In the genomic region with DNA sequence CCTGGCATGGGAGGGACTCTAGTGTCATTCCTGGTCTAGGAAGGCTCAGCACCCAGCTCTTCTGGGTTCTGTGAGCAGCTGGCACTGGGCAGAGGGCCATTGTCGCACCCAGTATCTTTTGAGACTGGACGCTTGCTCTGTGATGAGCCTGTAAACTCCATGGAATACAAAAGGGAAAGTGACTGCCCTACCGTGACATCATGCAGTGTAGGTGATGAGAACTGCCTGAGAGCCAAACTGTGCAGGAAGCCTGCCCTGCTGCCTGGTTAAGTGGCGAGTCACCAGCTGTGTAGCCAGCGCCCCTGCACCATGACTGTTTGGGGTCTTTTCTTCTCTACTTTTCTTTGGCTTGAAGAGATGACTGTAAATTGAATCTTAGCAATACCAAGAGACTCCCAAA, we compare ENCODE assay signal across 21 mouse cellular contexts.
DNase-seq lines count a peak whose midpoint lies in the region; ATAC-seq lines count a peak whose summit lies in the region.
"Had no signal": no experiment of that assay in that cellular context is flagged by ENCODE, and none has a peak within 500 bp of the region (broad histone marks: within the 10 kb centered on the region; RNA-seq: fewer than 3 reads in every experiment).

No protein-coding gene starts in this region.

- no peaks in the 10 kb centered on the region for H3K9me3 ChIP-seq in heart, embryonic 15.5 days (replicated peaks)
- no peaks in the 10 kb centered on the region for H3K9me3 ChIP-seq in midbrain, embryonic 11.5 days (ENCODE audit: control insufficient read depth, low read length)
- H3K9me3 ChIP-seq in midbrain, embryonic 16.5 days (replicated peaks; ENCODE audit: control insufficient read depth, low read length, poor library complexity, severe bottlenecking): no peaks in the 10 kb centered on the region
- H3K9me3 ChIP-seq in embryonic facial prominence, embryonic 13.5 days: no peaks in the 10 kb centered on the region
- H3K9me3 ChIP-seq in limb, embryonic 15.5 days: no peaks in the 10 kb centered on the region
- H3K9me3 ChIP-seq in forebrain, embryonic 10.5 days: no peaks in the 10 kb centered on the region
- H3K9me3 ChIP-seq: kidney, embryonic 15.5 days; liver, embryonic 15.5 days; midbrain, embryonic 13.5 days; neural tube, embryonic 15.5 days had no signal

- no peak for DNase-seq in heart, postnatal 36 days
- peak; percentile 86 for DNase-seq in midbrain, embryonic 11.5 days (ENCODE audit: low spot score, missing footprints)
- no peak for DNase-seq in layer of hippocampus, adult 9-10 months (ENCODE audit: low spot score)
- no peak for DNase-seq in forebrain, embryonic 10.5 days (ENCODE audit: extremely low spot score, low spot score)
- DNase-seq: adrenal gland, postnatal 10 days; B cell, adult 2 months; kidney, postnatal 4 days; right cerebral cortex, postnatal 25 days; thymus, postnatal 14 days had no signal

- no peak overlapping the region for H3K9ac ChIP-seq in heart, embryonic 15.5 days
- no peak overlapping the region for H3K9ac ChIP-seq in midbrain, embryonic 11.5 days (ENCODE audit: low read length)
- no peak overlapping the region for H3K9ac ChIP-seq in midbrain, embryonic 16.5 days (ENCODE audit: low read depth, low read length)
- no peak overlapping the region for H3K9ac ChIP-seq in embryonic facial prominence, embryonic 13.5 days
- no peak overlapping the region for H3K9ac ChIP-seq in limb, embryonic 15.5 days
- H3K9ac ChIP-seq: kidney, embryonic 15.5 days; liver, embryonic 15.5 days; midbrain, embryonic 13.5 days; neural tube, embryonic 15.5 days had no signal

- H3K4me3 ChIP-seq in heart, embryonic 15.5 days: no peak overlapping the region
- H3K4me3 ChIP-seq in midbrain, embryonic 11.5 days (ENCODE audit: low read depth, low read length): no peak overlapping the region
- no peak overlapping the region for H3K4me3 ChIP-seq in midbrain, embryonic 16.5 days (ENCODE audit: low read depth, low read length)
- no peak overlapping the region for H3K4me3 ChIP-seq in embryonic facial prominence, embryonic 13.5 days
- no peak overlapping the region for H3K4me3 ChIP-seq in limb, embryonic 15.5 days
- no peak overlapping the region for H3K4me3 ChIP-seq in forebrain, embryonic 10.5 days
- H3K4me3 ChIP-seq: erythroblast, embryonic 14.5 days; kidney, embryonic 15.5 days; liver, embryonic 15.5 days; midbrain, embryonic 13.5 days; neural tube, embryonic 15.5 days had no signal

- H3K27me3 ChIP-seq in heart, embryonic 15.5 days: no peaks in the 10 kb centered on the region
- no peaks in the 10 kb centered on the region for H3K27me3 ChIP-seq in midbrain, embryonic 11.5 days (ENCODE audit: control insufficient read depth, insufficient read depth, low read length)
- no peaks in the 10 kb centered on the region for H3K27me3 ChIP-seq in midbrain, embryonic 16.5 days (ENCODE audit: control insufficient read depth, insufficient read depth, low read depth, low read length)
- no peaks in the 10 kb centered on the region for H3K27me3 ChIP-seq in embryonic facial prominence, embryonic 13.5 days
- no peaks in the 10 kb centered on the region for H3K27me3 ChIP-seq in limb, embryonic 15.5 days
- peaks cover 7% of the 10 kb centered on the region; the same call in 1 of the 2 replicates for H3K27me3 ChIP-seq in forebrain, embryonic 10.5 days (ENCODE audit: poor library complexity, severe bottlenecking)
- H3K27me3 ChIP-seq: kidney, embryonic 15.5 days; liver, embryonic 15.5 days; midbrain, embryonic 13.5 days; neural tube, embryonic 15.5 days had no signal

- no peak for ATAC-seq in heart, embryonic 15.5 days (replicated peaks; ENCODE audit: insufficient number of reproducible peaks, insufficient read depth, low FRiP score, low read depth)
- ATAC-seq in midbrain, embryonic 11.5 days (ENCODE audit: low FRiP score): no peak
- ATAC-seq in midbrain, embryonic 16.5 days: no peak
- ATAC-seq in embryonic facial prominence, embryonic 13.5 days (ENCODE audit: insufficient number of reproducible peaks, insufficient read depth, low FRiP score, low TSS enrichment, low read depth): no peak
- ATAC-seq in limb, embryonic 15.5 days (ENCODE audit: insufficient number of reproducible peaks, low FRiP score, low TSS enrichment, low read depth): no peak
- ATAC-seq: forebrain, embryonic 16.5 days; hindbrain, embryonic 16.5 days; intestine, postnatal 0 days; midbrain, embryonic 13.5 days had no signal

- H3K36me3 ChIP-seq in heart, embryonic 15.5 days: no peaks in the 10 kb centered on the region
- H3K36me3 ChIP-seq in midbrain, embryonic 11.5 days (ENCODE audit: control insufficient read depth, insufficient read depth, low read length): no peaks in the 10 kb centered on the region
- H3K36me3 ChIP-seq in midbrain, embryonic 16.5 days (ENCODE audit: control insufficient read depth, insufficient read depth, low read length): no peaks in the 10 kb centered on the region
- no peaks in the 10 kb centered on the region for H3K36me3 ChIP-seq in embryonic facial prominence, embryonic 13.5 days
- H3K36me3 ChIP-seq in limb, embryonic 15.5 days: no peaks in the 10 kb centered on the region
- no peaks in the 10 kb centered on the region for H3K36me3 ChIP-seq in forebrain, embryonic 10.5 days (replicated peaks)
- H3K36me3 ChIP-seq: kidney, embryonic 15.5 days; liver, embryonic 15.5 days; midbrain, embryonic 13.5 days; neural tube, embryonic 15.5 days had no signal

- 0 out of 2 replicates have a peak overlapping the region, but pooled peaks have one; percentile 37 for H3K27ac ChIP-seq in heart, embryonic 15.5 days
- H3K27ac ChIP-seq in midbrain, embryonic 11.5 days (ENCODE audit: low read depth, low read length): no peak overlapping the region
- H3K27ac ChIP-seq in midbrain, embryonic 16.5 days (ENCODE audit: low read length): no peak overlapping the region
- H3K27ac ChIP-seq in embryonic facial prominence, embryonic 13.5 days: peak overlapping the region; percentile 87
- peak overlapping the region; percentile 85 for H3K27ac ChIP-seq in limb, embryonic 15.5 days
- no peak overlapping the region for H3K27ac ChIP-seq in forebrain, embryonic 10.5 days
- H3K27ac ChIP-seq: liver, embryonic 15.5 days; midbrain, embryonic 13.5 days; neural tube, embryonic 15.5 days had no signal

- intact Hi-C loops in heart, postnatal 36 days (cut with DNase I): no loop called here

- no peak overlapping the region for H3K4me2 ChIP-seq in heart, embryonic 15.5 days
- no peak overlapping the region for H3K4me2 ChIP-seq in midbrain, embryonic 11.5 days
- H3K4me2 ChIP-seq in midbrain, embryonic 16.5 days (ENCODE audit: low read length): no peak overlapping the region
- H3K4me2 ChIP-seq in embryonic facial prominence, embryonic 13.5 days: no peak overlapping the region
- no peak overlapping the region for H3K4me2 ChIP-seq in limb, embryonic 15.5 days
- H3K4me2 ChIP-seq: kidney, embryonic 15.5 days; liver, embryonic 15.5 days; midbrain, embryonic 13.5 days; neural tube, embryonic 15.5 days had no signal

- H3K4me1 ChIP-seq in heart, embryonic 15.5 days (replicated peaks): peaks cover 50% of the 10 kb centered on the region
- H3K4me1 ChIP-seq in midbrain, embryonic 11.5 days (ENCODE audit: control insufficient read depth, insufficient read depth, low read length): 0 out of 2 replicates have a peak, but pooled peaks cover 3% of the 10 kb centered on the region
- H3K4me1 ChIP-seq in midbrain, embryonic 16.5 days (ENCODE audit: control insufficient read depth, insufficient read depth, low read length): peaks cover 3% of the 10 kb centered on the region; the same call in 1 of the 2 replicates
- peaks cover 37% of the 10 kb centered on the region for H3K4me1 ChIP-seq in embryonic facial prominence, embryonic 13.5 days
- peaks cover 55% of the 10 kb centered on the region for H3K4me1 ChIP-seq in limb, embryonic 15.5 days
- peaks cover 21% of the 10 kb centered on the region for H3K4me1 ChIP-seq in forebrain, embryonic 10.5 days
- H3K4me1 ChIP-seq: liver, embryonic 15.5 days had no signal

- WGBS in heart, embryonic 15.5 days: 55% methylated on average over 5 of the region's 5 CpGs
- WGBS in midbrain, embryonic 11.5 days: 60% methylated on average over 5 of the region's 5 CpGs
- 57% methylated on average over 5 of the region's 5 CpGs for WGBS in midbrain, embryonic 16.5 days
- WGBS in embryonic facial prominence, embryonic 13.5 days: 56% methylated on average over 5 of the region's 5 CpGs
- WGBS in limb, embryonic 15.5 days: 49% methylated on average over 5 of the region's 5 CpGs
- WGBS in forebrain, embryonic 10.5 days: 68% methylated on average over 5 of the region's 5 CpGs

Comparison
In these comparisons a context has a peak if more than half of its experiments do, and no peak if none do; other contexts are left out.
1. H3K27ac ChIP-seq: peak in heart, embryonic 15.5 days (single experiment), embryonic facial prominence, embryonic 13.5 days (single experiment) and limb, embryonic 15.5 days (single experiment); none in midbrain, embryonic 11.5 days (single experiment), midbrain, embryonic 16.5 days (single experiment) and forebrain, embryonic 10.5 days (single experiment).